Mouse (Mus musculus): ENCODE results near the gene Lao1. TPM values are rescaled to one million over a fixed set of nuclear protein-coding genes. Genes with fewer than 3 reads are reported as not detected.

Lao1 gene
- total and polyA plus RNA-seq, 3 experiments: 0.34 to 0.81 TPM; not detected in 1

DNA sequence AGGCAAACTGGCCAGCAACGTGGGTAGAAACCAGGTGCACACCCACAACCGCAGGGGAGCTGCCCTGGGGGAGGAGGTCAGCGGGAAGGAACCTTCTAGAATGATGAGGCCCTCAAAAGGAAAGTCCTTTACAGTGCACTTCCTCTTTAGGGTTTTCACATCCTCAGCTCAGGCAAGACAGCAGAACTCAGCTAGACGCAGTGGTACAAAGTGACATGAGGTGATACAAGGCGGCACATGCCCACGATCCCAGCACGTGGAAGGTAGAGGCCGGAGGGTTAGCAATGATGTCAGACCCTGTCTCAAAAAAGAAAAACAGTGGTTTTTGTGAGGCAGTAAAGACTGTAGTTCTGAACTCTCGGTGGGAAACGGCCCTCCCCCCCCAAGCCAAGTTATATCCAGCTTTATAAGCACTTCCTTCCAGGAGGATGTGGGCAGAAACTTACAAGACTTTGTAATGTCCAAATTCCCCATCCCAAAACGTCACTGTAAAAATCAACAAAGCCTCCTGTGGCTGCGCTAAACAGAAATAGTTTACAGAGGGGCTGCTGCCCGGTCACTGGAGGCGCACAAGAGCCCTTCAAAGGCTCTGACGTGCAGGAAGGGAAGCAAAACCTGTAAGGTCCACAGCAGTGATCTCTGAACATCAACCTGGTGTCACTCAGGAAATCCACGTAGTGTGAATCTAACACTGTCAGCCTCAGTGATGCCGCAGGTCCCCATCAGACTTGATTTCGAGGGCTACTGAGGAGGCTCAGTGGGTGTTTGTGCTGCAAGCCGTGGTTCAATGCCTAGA, 38.5 kb downstream of the Lao1 start (continued):
- 0 out of 2 replicates have a peak, but pooled peaks have one; percentile 58 for TF ChIP-seq ZMIZ1 (IDR thresholded peaks at IDR 0.05; ENCODE audit: low read depth, low read length)
- peak; percentile 97 for TF ChIP-seq IRF4 (IDR thresholded peaks at IDR 0.05; ENCODE audit: low read depth, low read length)
- peak in 1 of 2 experiments; percentile 41; a peak in 2 of 4 replicates for TF ChIP-seq CTCF (conservative IDR thresholded peaks at IDR 0.05 in 1 of 2, IDR thresholded peaks at IDR 0.05 in 1 of 2; ENCODE audit: low read depth in 2 of 2, low read length in 2 of 2)
- no peak for TF ChIP-seq SMC3 (IDR thresholded peaks at IDR 0.05; ENCODE audit: low read depth, low read length)
- TF ChIP-seq POLR2AphosphoS2 (IDR thresholded peaks at IDR 0.05; ENCODE audit: low read depth, low read length): no peak
- peak; percentile 99 for TF ChIP-seq MYC (IDR thresholded peaks at IDR 0.05; ENCODE audit: low read depth, low read length)
- TF ChIP-seq MXI1 (IDR thresholded peaks at IDR 0.05; ENCODE audit: low read depth, low read length): peak; percentile 90; the same call in 1 of the 2 replicates
- peak; percentile 3; the same call in 1 of the 2 replicates for TF ChIP-seq USF1 (IDR thresholded peaks at IDR 0.05; ENCODE audit: low read depth, low read length)
- 0 out of 2 replicates have a peak, but pooled peaks have one; percentile 59 for TF ChIP-seq UBTF (IDR thresholded peaks at IDR 0.05; ENCODE audit: low read depth, low read length)
- no peak for TF ChIP-seq ZKSCAN1 (IDR thresholded peaks at IDR 0.05; ENCODE audit: borderline replicate concordance, low read depth, low read length)
- no peak for TF ChIP-seq ZC3H11A (IDR thresholded peaks at IDR 0.05; ENCODE audit: low read depth, low read length)
- 0 out of 2 replicates have a peak, but pooled peaks have one; percentile 18 for TF ChIP-seq USF2 (conservative IDR thresholded peaks at IDR 0.05; ENCODE audit: low read depth, low read length)
- TF ChIP-seq TCF12 (IDR thresholded peaks at IDR 0.05; ENCODE audit: low read depth, low read length): peak; percentile 94

DNA sequence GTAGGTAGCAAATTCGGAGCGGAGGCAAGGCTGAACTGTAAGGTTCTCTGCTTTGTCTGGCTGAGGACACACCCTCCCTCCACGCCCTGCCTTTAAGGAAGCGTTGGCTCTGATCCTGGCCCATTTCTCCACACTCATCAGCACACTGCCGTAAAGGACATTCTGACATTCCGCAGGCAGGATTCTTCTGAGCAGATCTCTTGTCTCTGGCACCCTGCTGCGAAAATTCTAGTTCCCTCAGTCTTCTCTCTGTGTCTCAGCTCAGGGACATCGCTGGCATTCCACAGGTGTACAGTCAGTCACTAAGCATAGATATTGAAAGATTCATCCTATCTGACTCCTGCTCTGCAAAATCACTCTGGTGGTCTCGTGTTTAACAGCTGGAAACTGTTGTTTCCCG, 40.3 kb downstream of the Lao1 start:
- DNase-seq (ENCODE audit: extremely low read depth): no peak
- Histone ChIP-seq H3K27me3 (replicated peaks) (no peaks in the 10 kb centered on the region), H3K79me2 (replicated peaks; ENCODE audit: control insufficient read depth, extremely low read depth, insufficient read depth, poor library complexity, severe bottlenecking) (no peaks in the 10 kb centered on the region), H3K27ac (ENCODE audit: insufficient read depth, low read depth) (no peak overlapping the region), H3K36me3 (replicated peaks in 1 of 2; ENCODE audit: control insufficient read depth in 1 of 2, insufficient read depth in 1 of 2, low read length in 1 of 2) (no peaks in the 10 kb centered on the region), H3K4me2 (ENCODE audit: insufficient read depth, low read depth, poor library complexity, severe bottlenecking) (no peak overlapping the region), H3K9ac (ENCODE audit: insufficient read depth, low read depth) (no peak overlapping the region), H3K4me3 (replicated peaks in 1 of 3; ENCODE audit: low read depth in 2 of 3, low read length in 2 of 3, poor library complexity in 1 of 3) (no peak overlapping the region), H3K9me3 (replicated peaks; ENCODE audit: low read length) (no peaks in the 10 kb centered on the region), H3K4me1 (ENCODE audit: control insufficient read depth in 1 of 2, insufficient read depth in 2 of 2) (peaks cover 8 to 48% of the 10 kb centered on the region in 2 experiments)
- dilution Hi-C loops (cut with MboI; ENCODE audit: extremely low pct_ligation_motif_present, extremely low pct_unique_long_range_greater_than_20kb, low sequenced_read_pairs) (no loop called here), in situ Hi-C loops (cut with MboI; ENCODE audit: low pct_ligation_motif_present, low pct_unique_long_range_greater_than_20kb, low sequenced_read_pairs) (loop anchor here (5.0 to 10.0 kb wide), 2 partner anchors 123 to 171 kb away; partner anchors contain the start of gene Zfp691)
- TF ChIP-seq GABPA (IDR thresholded peaks at IDR 0.05; ENCODE audit: insufficient replicate concordance, low read depth, low read length): no peak
- TF ChIP-seq ETS1 (conservative IDR thresholded peaks at IDR 0.05; ENCODE audit: low read depth, low read length): no peak
- TF ChIP-seq JUN (IDR thresholded peaks at IDR 0.05; ENCODE audit: insufficient read depth, low read depth, low read length): no peak
- TF ChIP-seq MAZ (IDR thresholded peaks at IDR 0.05; ENCODE audit: low read depth, low read length): no peak
- no peak for TF ChIP-seq IRF4 (IDR thresholded peaks at IDR 0.05; ENCODE audit: low read depth, low read length)
- TF ChIP-seq CHD2 (IDR thresholded peaks at IDR 0.05; ENCODE audit: low read length): no peak
- TF ChIP-seq SMC3 (IDR thresholded peaks at IDR 0.05; ENCODE audit: low read depth, low read length): no peak
- TF ChIP-seq SIN3A (IDR thresholded peaks at IDR 0.05; ENCODE audit: low read length): no peak
- TF ChIP-seq PAX5 (IDR thresholded peaks at IDR 0.05; ENCODE audit: low read length): no peak
- no peak for TF ChIP-seq NRF1 (IDR thresholded peaks at IDR 0.05; ENCODE audit: low read depth, low read length)
- no peak for TF ChIP-seq MAFK (IDR thresholded peaks at IDR 0.05; ENCODE audit: insufficient replicate concordance, low read length)
- TF ChIP-seq CHD1 (IDR thresholded peaks at IDR 0.05; ENCODE audit: low read depth, low read length): no peak
- no peak for TF ChIP-seq UBTF (IDR thresholded peaks at IDR 0.05; ENCODE audit: low read depth, low read length)
- no peak for TF ChIP-seq MYC (IDR thresholded peaks at IDR 0.05; ENCODE audit: low read depth, low read length)
- no peak for TF ChIP-seq HCFC1 (IDR thresholded peaks at IDR 0.05; ENCODE audit: low read depth, low read length)
- no peak for TF ChIP-seq CTCF (conservative IDR thresholded peaks at IDR 0.05 in 1 of 2, IDR thresholded peaks at IDR 0.05 in 1 of 2; ENCODE audit: low read depth in 2 of 2, low read length in 2 of 2)

Data from CH12.LX (cell line).